Mouse (Mus musculus): Measurements from ENCODE around the gene Ephb3. TPM values are rescaled to one million over a fixed set of nuclear protein-coding genes. Genes with fewer than 3 reads are reported as not detected.

The Ephb3 gene
- polyA plus RNA-seq, 1 experiment = not detected

- Histone ChIP-seq H3K4me3 (ENCODE audit: insufficient read depth, low read depth, low read length) (no peak overlapping the region), H3K27ac (ENCODE audit: insufficient read depth, low read depth, low read length) (no peak overlapping the region; the same call in 1 of the 2 replicates), H3K4me1 (ENCODE audit: control insufficient read depth, insufficient read depth, low read length) (peaks cover 2% of the 10 kb centered on the region)
- TF ChIP-seq CTCF (IDR thresholded peaks at IDR 0.05; ENCODE audit: insufficient read depth, low read depth, low read length) (no peak), POLR2A (IDR thresholded peaks at IDR 0.05; ENCODE audit: insufficient read depth, low read depth, low read length) (no peak)
- WGBS = 46% methylated on average over 7 of the region's 7 CpGs
These were observed 17.0 kb upstream of the Ephb3 start for GRCm38 (mm10) chr16:21187568-21187967.

DNA sequence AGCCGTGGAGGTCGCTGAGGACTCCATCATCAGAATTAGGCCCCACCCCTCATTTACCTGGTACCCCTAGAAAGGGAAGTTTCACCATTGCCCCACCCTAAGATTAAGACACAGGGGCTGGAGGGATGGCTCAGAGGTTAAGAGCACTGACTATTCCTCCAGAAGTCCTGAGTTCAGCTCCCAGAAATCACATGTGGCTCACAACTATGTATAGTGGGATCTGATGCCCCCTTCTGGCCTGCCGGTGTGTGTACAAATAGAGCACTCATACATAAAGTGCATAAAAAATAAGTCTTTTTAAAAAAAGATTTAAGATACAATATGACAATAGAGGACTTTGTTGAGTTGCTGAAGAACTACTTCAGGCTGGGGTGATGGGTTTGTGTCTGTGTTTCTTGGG, 16.2 kb upstream of the Ephb3 start:
- 76% methylated on average over 3 of the region's 3 CpGs for WGBS
- TF ChIP-seq POLR2A (IDR thresholded peaks at IDR 0.05; ENCODE audit: insufficient read depth, low read depth, low read length) = no peak
- no peak for TF ChIP-seq CTCF (IDR thresholded peaks at IDR 0.05; ENCODE audit: insufficient read depth, low read depth, low read length)
- Histone ChIP-seq H3K27ac (ENCODE audit: insufficient read depth, low read depth, low read length) (no peak overlapping the region), H3K4me1 (ENCODE audit: control insufficient read depth, insufficient read depth, low read length) (peaks cover 2% of the 10 kb centered on the region), H3K4me3 (ENCODE audit: insufficient read depth, low read depth, low read length) (no peak overlapping the region)

DNA sequence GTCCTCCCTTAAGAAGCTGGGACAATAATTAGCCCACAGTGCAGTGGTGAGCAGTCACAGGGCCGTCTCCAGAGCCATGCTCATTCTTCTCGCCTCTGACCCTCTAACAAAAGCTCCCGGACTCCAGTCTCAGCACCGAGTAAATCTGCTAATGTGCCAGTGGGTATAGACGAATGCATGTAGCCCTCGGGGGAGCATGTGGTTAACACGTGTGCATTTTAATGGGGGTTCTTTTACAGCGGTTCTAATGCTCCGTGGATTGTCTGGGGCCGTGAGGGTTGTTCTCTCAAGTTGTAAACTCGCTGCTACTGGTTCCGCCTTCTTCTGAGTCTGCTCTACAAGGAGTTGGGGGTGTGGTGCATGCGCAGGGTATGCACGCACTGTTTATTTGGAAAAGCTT, 13.0 kb upstream of the Ephb3 start:
- 78% methylated on average over 14 of the region's 14 CpGs for WGBS
- TF ChIP-seq CTCF (IDR thresholded peaks at IDR 0.05; ENCODE audit: insufficient read depth, low read depth, low read length) = no peak
- TF ChIP-seq POLR2A (IDR thresholded peaks at IDR 0.05; ENCODE audit: insufficient read depth, low read depth, low read length) = no peak

GRCm38 (mm10) chr16:21192509-21193354, 11.8 kb upstream of the Ephb3 start:
- WGBS = 39% methylated on average over 7 of the region's 7 CpGs
- TF ChIP-seq POLR2A (IDR thresholded peaks at IDR 0.05; ENCODE audit: insufficient read depth, low read depth, low read length) (no peak), CTCF (IDR thresholded peaks at IDR 0.05; ENCODE audit: insufficient read depth, low read depth, low read length) (no peak)
- no peaks in the 10 kb centered on the region for H3K4me1 ChIP-seq (ENCODE audit: control insufficient read depth, insufficient read depth, low read length)
- no peak overlapping the region for H3K4me3 ChIP-seq (ENCODE audit: insufficient read depth, low read depth, low read length)
- no peak overlapping the region for H3K27ac ChIP-seq (ENCODE audit: insufficient read depth, low read depth, low read length)

More for the DNA sequence above, 13.0 kb upstream of the Ephb3 start:
- no peak overlapping the region for H3K27ac ChIP-seq (ENCODE audit: insufficient read depth, low read depth, low read length)
- peaks cover 2% of the 10 kb centered on the region for H3K4me1 ChIP-seq (ENCODE audit: control insufficient read depth, insufficient read depth, low read length)
- no peak overlapping the region for H3K4me3 ChIP-seq (ENCODE audit: insufficient read depth, low read depth, low read length)

- 91% methylated on average over 12 of the region's 12 CpGs for WGBS
- Histone ChIP-seq H3K4me3 (ENCODE audit: insufficient read depth, low read depth, low read length) (no peak overlapping the region), H3K27ac (ENCODE audit: insufficient read depth, low read depth, low read length) (no peak overlapping the region), H3K4me1 (ENCODE audit: control insufficient read depth, insufficient read depth, low read length) (no peaks in the 10 kb centered on the region)
- TF ChIP-seq CTCF (IDR thresholded peaks at IDR 0.05; ENCODE audit: insufficient read depth, low read depth, low read length) (no peak), POLR2A (IDR thresholded peaks at IDR 0.05; ENCODE audit: insufficient read depth, low read depth, low read length) (no peak)
These were observed 10.4 kb upstream of the Ephb3 start for GRCm38 (mm10) chr16:21194182-21194581.

- Histone ChIP-seq H3K4me1 (ENCODE audit: control insufficient read depth, insufficient read depth, low read length) (no peaks in the 10 kb centered on the region), H3K4me3 (ENCODE audit: insufficient read depth, low read depth, low read length) (no peak overlapping the region), H3K27ac (ENCODE audit: insufficient read depth, low read depth, low read length) (no peak overlapping the region)
- 71% methylated on average over 8 of the region's 8 CpGs for WGBS
- TF ChIP-seq CTCF (IDR thresholded peaks at IDR 0.05; ENCODE audit: insufficient read depth, low read depth, low read length) (no peak), POLR2A (IDR thresholded peaks at IDR 0.05; ENCODE audit: insufficient read depth, low read depth, low read length) (no peak)
These were observed 9.2 kb upstream of the Ephb3 start for GRCm38 (mm10) chr16:21195260-21195866.

- Histone ChIP-seq H3K4me1 (ENCODE audit: control insufficient read depth, insufficient read depth, low read length) (no peaks in the 10 kb centered on the region), H3K4me3 (ENCODE audit: insufficient read depth, low read depth, low read length) (no peak overlapping the region), H3K27ac (ENCODE audit: insufficient read depth, low read depth, low read length) (no peak overlapping the region)
- WGBS = 96% methylated on average over 3 of the region's 3 CpGs
- no peak for TF ChIP-seq CTCF (IDR thresholded peaks at IDR 0.05; ENCODE audit: insufficient read depth, low read depth, low read length)
- TF ChIP-seq POLR2A (IDR thresholded peaks at IDR 0.05; ENCODE audit: insufficient read depth, low read depth, low read length) = no peak
These were observed 8.0 kb upstream of the Ephb3 start for GRCm38 (mm10) chr16:21196576-21196975.

DNA sequence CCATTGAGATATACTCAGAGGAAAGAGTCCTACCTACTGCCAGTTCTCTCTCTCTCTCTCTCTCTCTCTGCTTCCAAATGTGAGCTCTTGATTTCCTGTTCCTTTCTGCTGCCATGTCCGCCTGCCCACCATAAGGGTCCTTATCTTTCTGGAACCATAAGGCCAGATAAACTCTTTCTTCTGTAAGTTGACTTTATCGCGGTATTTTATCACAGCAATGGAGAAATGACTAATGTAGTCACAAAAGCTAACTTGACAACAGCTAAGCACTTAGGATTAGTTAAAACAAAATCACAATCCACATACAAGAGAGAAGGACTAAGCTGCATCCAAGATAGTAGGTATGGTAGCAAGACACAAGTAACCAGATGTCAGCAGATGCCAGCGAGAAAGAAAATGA, 7.0 kb upstream of the Ephb3 start:
- Histone ChIP-seq H3K4me1 (ENCODE audit: control insufficient read depth, insufficient read depth, low read length) (no peaks in the 10 kb centered on the region), H3K4me3 (ENCODE audit: insufficient read depth, low read depth, low read length) (no peak overlapping the region), H3K27ac (ENCODE audit: insufficient read depth, low read depth, low read length) (no peak overlapping the region)
- 96% methylated on average over 4 of the region's 4 CpGs for WGBS
- no peak for TF ChIP-seq POLR2A (IDR thresholded peaks at IDR 0.05; ENCODE audit: insufficient read depth, low read depth, low read length)
- no peak for TF ChIP-seq CTCF (IDR thresholded peaks at IDR 0.05; ENCODE audit: insufficient read depth, low read depth, low read length)

- WGBS = 91% methylated on average over 7 of the region's 7 CpGs
- TF ChIP-seq POLR2A (IDR thresholded peaks at IDR 0.05; ENCODE audit: insufficient read depth, low read depth, low read length) = no peak
- no peak for TF ChIP-seq CTCF (IDR thresholded peaks at IDR 0.05; ENCODE audit: insufficient read depth, low read depth, low read length)
- Histone ChIP-seq H3K4me3 (ENCODE audit: insufficient read depth, low read depth, low read length) (no peak overlapping the region), H3K4me1 (ENCODE audit: control insufficient read depth, insufficient read depth, low read length) (no peaks in the 10 kb centered on the region), H3K27ac (ENCODE audit: insufficient read depth, low read depth, low read length) (no peak overlapping the region)
These were observed 6.5 kb upstream of the Ephb3 start for GRCm38 (mm10) chr16:21198006-21198405.
